Mouse (Mus musculus): ENCODE results near the gene Scaf11.

DNA sequence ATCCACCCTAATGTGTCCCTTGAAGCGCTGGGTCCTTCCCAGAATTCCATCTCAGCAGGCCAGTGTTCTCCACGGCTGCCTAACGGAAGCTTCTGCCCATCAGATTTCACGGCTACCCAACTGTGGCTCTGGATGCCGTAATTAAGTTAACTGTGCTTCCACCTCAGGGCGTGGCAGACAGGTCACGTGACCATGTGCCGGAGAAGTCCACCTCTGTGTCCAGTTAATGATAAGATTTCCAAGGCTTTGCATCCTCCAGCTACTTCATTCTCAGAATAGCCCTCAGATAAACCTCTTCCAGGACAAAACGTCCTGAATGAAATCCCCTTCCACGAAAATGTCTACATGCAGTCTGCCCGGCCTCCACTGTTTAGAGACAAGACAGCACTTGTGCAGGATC, 4.4 kb upstream of the Scaf11 start:
- TF ChIP-seq CTCF (IDR thresholded peaks at IDR 0.05; ENCODE audit: borderline replicate concordance, extremely low read depth, insufficient read depth, insufficient read length) = no peak
- no peak for TF ChIP-seq POLR2A (IDR thresholded peaks at IDR 0.05; ENCODE audit: borderline replicate concordance, extremely low read depth, insufficient read depth, insufficient read length, poor library complexity, severe bottlenecking)

Measured in brain, embryonic 14.5 days (tissue).